Comparison of ENCODE assay signal across 28 mouse cellular contexts in the genomic region with DNA sequence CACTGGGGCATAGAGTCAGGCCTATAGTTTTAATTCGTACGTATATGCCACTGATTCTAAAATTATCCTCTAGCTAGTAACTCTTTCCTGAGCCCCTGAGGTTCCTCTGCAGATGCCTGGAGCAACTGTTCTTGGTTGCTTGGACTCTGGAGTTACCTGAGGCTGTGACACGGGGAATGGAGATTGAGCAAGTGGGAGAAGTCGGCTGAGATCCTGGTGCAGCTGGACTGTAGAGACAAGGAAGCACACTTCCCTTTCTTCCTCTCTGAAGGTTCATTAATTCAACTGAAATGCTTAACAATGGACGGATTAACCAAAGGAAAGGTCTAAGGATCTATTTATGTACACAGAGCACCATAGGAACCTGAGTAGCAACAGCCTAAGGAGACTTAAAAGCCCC.
DNase-seq lines count a peak whose midpoint lies in the region; ATAC-seq and TF ChIP-seq lines count a peak whose summit lies in the region.
"Had no signal": no experiment of that assay in that cellular context is flagged by ENCODE, and none has a peak within 500 bp of the region (broad histone marks: within the 10 kb centered on the region; RNA-seq: fewer than 3 reads in every experiment).

No protein-coding gene starts in this region.

- H3K9me3 ChIP-seq in heart, embryonic 16.5 days (replicated peaks; ENCODE audit: control insufficient read depth, low read length), result no peaks in the 10 kb centered on the region
- H3K9me3 ChIP-seq in heart, embryonic 11.5 days (replicated peaks; ENCODE audit: control insufficient read depth, low read length), result no peaks in the 10 kb centered on the region
- H3K9me3 ChIP-seq in lung, embryonic 16.5 days (ENCODE audit: control insufficient read depth, low read length), result no peaks in the 10 kb centered on the region
- no peaks in the 10 kb centered on the region for H3K9me3 ChIP-seq in lung, postnatal 0 days (ENCODE audit: low read length)
- H3K9me3 ChIP-seq: forebrain, embryonic 13.5 days; G1E; limb, embryonic 15.5 days; stomach, embryonic 15.5 days had no signal

- H3K27ac ChIP-seq in heart, embryonic 16.5 days (ENCODE audit: low read length), result peak overlapping the region; percentile 52
- no peak overlapping the region for H3K27ac ChIP-seq in heart, embryonic 11.5 days (ENCODE audit: low read depth, low read length)
- peak overlapping the region; percentile 31; the same call in 1 of the 2 replicates for H3K27ac ChIP-seq in lung, embryonic 16.5 days (ENCODE audit: low read length)
- H3K27ac ChIP-seq in lung, postnatal 0 days (ENCODE audit: low read length), result no peak overlapping the region
- peak overlapping the region; percentile 7 for H3K27ac ChIP-seq in brown adipose tissue, adult 24 weeks (replicated peaks; ENCODE audit: low read depth, low read length)
- H3K27ac ChIP-seq: forebrain, embryonic 13.5 days; gastrocnemius, adult 2 months; kidney, postnatal 0 days; limb, embryonic 15.5 days; liver, embryonic 14.5 days; stomach, embryonic 15.5 days had no signal

- DNase-seq in lung, postnatal 0 days (ENCODE audit: low spot score), result no peak
- DNase-seq in ZHBTc4 (ENCODE audit: low read depth, low spot score), result peak; percentile 5
- no peak for DNase-seq in embryo, embryonic 10.5 days (ENCODE audit: low spot score)
- DNase-seq: adrenal gland, adult 8-10 months; B cell, adult 2 months; cerebellum, adult 8-10 months; cerebellum, postnatal 36 days; gastrocnemius, adult 2 months; kidney, adult 18-20 months; left cerebral cortex, postnatal 4 days; lung, embryonic 14.5 days; lung, postnatal 4 days; right cerebral cortex, adult 18-20 months; right cerebral cortex, postnatal 4 days; thymus, postnatal 25 days had no signal

- no peaks in the 10 kb centered on the region for H3K27me3 ChIP-seq in heart, embryonic 16.5 days (ENCODE audit: control insufficient read depth, insufficient read depth, low read length)
- H3K27me3 ChIP-seq in heart, embryonic 11.5 days (ENCODE audit: control insufficient read depth, insufficient read depth, low read length), result no peaks in the 10 kb centered on the region
- H3K27me3 ChIP-seq in lung, embryonic 16.5 days (ENCODE audit: control insufficient read depth, insufficient read depth, low read depth, low read length), result no peaks in the 10 kb centered on the region
- H3K27me3 ChIP-seq in lung, postnatal 0 days (replicated peaks; ENCODE audit: insufficient read depth, low read length), result no peaks in the 10 kb centered on the region
- H3K27me3 ChIP-seq: CH12.LX; forebrain, embryonic 13.5 days; limb, embryonic 15.5 days; Patski; stomach, embryonic 15.5 days had no signal

- no peak overlapping the region for H3K4me2 ChIP-seq in heart, embryonic 16.5 days (ENCODE audit: low read depth, low read length)
- H3K4me2 ChIP-seq in heart, embryonic 11.5 days, result no peak overlapping the region
- no peak overlapping the region for H3K4me2 ChIP-seq in lung, embryonic 16.5 days (ENCODE audit: low read depth, low read length)
- no peak overlapping the region for H3K4me2 ChIP-seq in lung, postnatal 0 days (replicated peaks; ENCODE audit: low read depth, low read length)
- H3K4me2 ChIP-seq: forebrain, embryonic 13.5 days; limb, embryonic 15.5 days; lung, embryonic 14.5 days; stomach, embryonic 15.5 days had no signal

- peaks cover 18% of the 10 kb centered on the region for H3K4me1 ChIP-seq in heart, embryonic 16.5 days (ENCODE audit: control insufficient read depth, insufficient read depth, low read length)
- H3K4me1 ChIP-seq in heart, embryonic 11.5 days (ENCODE audit: control insufficient read depth, insufficient read depth, low read length), result no peaks in the 10 kb centered on the region; the same call in 1 of the 2 replicates
- no peaks in the 10 kb centered on the region; the same call in 1 of the 2 replicates for H3K4me1 ChIP-seq in lung, embryonic 16.5 days (replicated peaks; ENCODE audit: control insufficient read depth, insufficient read depth, low read length)
- no peaks in the 10 kb centered on the region for H3K4me1 ChIP-seq in lung, postnatal 0 days (ENCODE audit: insufficient read depth, low read depth, low read length)
- peaks cover 24% of the 10 kb centered on the region for H3K4me1 ChIP-seq in brown adipose tissue, adult 24 weeks (ENCODE audit: control insufficient read depth, insufficient read depth, insufficient read length, low read length)
- H3K4me1 ChIP-seq: limb, embryonic 15.5 days; stomach, embryonic 15.5 days had no signal

- TF ChIP-seq EP300 in lung, postnatal 0 days (IDR thresholded peaks at IDR 0.05), result no peak

- H3K9ac ChIP-seq in heart, embryonic 16.5 days (ENCODE audit: low read length), result no peak overlapping the region
- H3K9ac ChIP-seq in heart, embryonic 11.5 days (ENCODE audit: low read depth, low read length), result no peak overlapping the region
- no peak overlapping the region for H3K9ac ChIP-seq in lung, embryonic 16.5 days (ENCODE audit: low read length)
- H3K9ac ChIP-seq in lung, postnatal 0 days (replicated peaks; ENCODE audit: low read depth), result no peak overlapping the region
- H3K9ac ChIP-seq: forebrain, embryonic 13.5 days; limb, embryonic 15.5 days; liver, embryonic 14.5 days; lung, embryonic 14.5 days; stomach, embryonic 15.5 days had no signal

- WGBS in heart, embryonic 16.5 days, result 43% methylated on average over 5 of the region's 5 CpGs
- 62% methylated on average over 5 of the region's 5 CpGs for WGBS in heart, embryonic 11.5 days (ENCODE audit: insufficient replicate concordance)
- WGBS in lung, embryonic 16.5 days, result 61% methylated on average over 5 of the region's 5 CpGs
- 51% methylated on average over 5 of the region's 5 CpGs for WGBS in lung, postnatal 0 days

- TF ChIP-seq CTCF in lung, postnatal 0 days (IDR thresholded peaks at IDR 0.05), result no peak

- H3K4me3 ChIP-seq in heart, embryonic 16.5 days (ENCODE audit: low read length), result no peak overlapping the region
- no peak overlapping the region for H3K4me3 ChIP-seq in heart, embryonic 11.5 days (ENCODE audit: low read depth, low read length)
- H3K4me3 ChIP-seq in lung, embryonic 16.5 days (ENCODE audit: low read length), result no peak overlapping the region
- no peak overlapping the region for H3K4me3 ChIP-seq in lung, postnatal 0 days (ENCODE audit: low read depth, low read length)
- H3K4me3 ChIP-seq in brown adipose tissue, adult 24 weeks (ENCODE audit: insufficient read depth, low read depth, low read length), result no peak overlapping the region
- H3K4me3 ChIP-seq: forebrain, embryonic 13.5 days; gastrocnemius, adult 2 months; limb, embryonic 15.5 days; stomach, embryonic 15.5 days had no signal

- no peaks in the 10 kb centered on the region for H3K36me3 ChIP-seq in heart, embryonic 16.5 days (ENCODE audit: control insufficient read depth, insufficient read depth)
- H3K36me3 ChIP-seq in heart, embryonic 11.5 days (ENCODE audit: control insufficient read depth, insufficient read depth, low read length), result no peaks in the 10 kb centered on the region
- no peaks in the 10 kb centered on the region for H3K36me3 ChIP-seq in lung, embryonic 16.5 days (ENCODE audit: control insufficient read depth, insufficient read depth, low read length)
- H3K36me3 ChIP-seq in lung, postnatal 0 days (ENCODE audit: insufficient read depth, low read length), result no peaks in the 10 kb centered on the region
- H3K36me3 ChIP-seq: G1E; limb, embryonic 15.5 days; stomach, embryonic 15.5 days had no signal

- no peak for ATAC-seq in heart, embryonic 16.5 days (replicated peaks; ENCODE audit: extremely low read depth, insufficient read depth, low FRiP score)
- no peak for ATAC-seq in heart, embryonic 11.5 days (replicated peaks; ENCODE audit: insufficient number of reproducible peaks, low FRiP score, low TSS enrichment)
- ATAC-seq in lung, embryonic 16.5 days (ENCODE audit: low read depth), result no peak
- no peak for ATAC-seq in lung, postnatal 0 days
- ATAC-seq: activated CD4-positive, CD25-positive, alpha-beta regulatory T cell, adult 4 months; forebrain, embryonic 13.5 days; Patski had no signal

Comparison
In these comparisons a context has a peak if more than half of its experiments do, and no peak if none do; other contexts are left out.
1. H3K27ac ChIP-seq: peak in heart, embryonic 16.5 days (single experiment), lung, embryonic 16.5 days (single experiment) and brown adipose tissue, adult 24 weeks (single experiment); none in heart, embryonic 11.5 days (single experiment) and lung, postnatal 0 days (single experiment).